Mouse (Mus musculus) heart, embryonic 16.5 days (tissue): ENCODE data around the gene Dapk3. TPM values are rescaled to one million over a fixed set of nuclear protein-coding genes. Genes with fewer than 3 reads are reported as not detected.
"Not testable (repeated sequence)": the region's sequence is repeated elsewhere in the genome, so short reads cannot be mapped to it uniquely, and the experiment has no call there.

Experiments
- ATAC-seq: fragments of 200-750 bp; cut with Nextera tagmentation; replicated peaks from 2 replicates; pipeline ENCODE4 v1.8.0; 2017; ENCODE audit warnings: moderate number of reproducible peaks; ENCODE audit not compliant: insufficient read depth, low FRiP score; ENCODE audit errors: extremely low read depth
- H3K27ac ChIP-seq: fragments of 300-500 bp; sonication (generic); 2 replicates; pipeline ENCODE4 v1.5.1; 2014; ENCODE audit warnings: mild to moderate bottlenecking, low read length, control low read depth, moderate library complexity
- H3K27me3 ChIP-seq: fragments of 300-500 bp; sonication (generic); 2 replicates; pipeline ENCODE4 v1.6.1; 2014; ENCODE audit warnings: low read length, mixed read lengths; ENCODE audit not compliant: control insufficient read depth, insufficient read depth
- H3K36me3 ChIP-seq: fragments of 300-500 bp; sonication (generic); 2 replicates; pipeline ENCODE4 v1.6.1; 2014; ENCODE audit not compliant: control insufficient read depth, insufficient read depth
- H3K4me1 ChIP-seq: fragments of 300-500 bp; sonication (generic); 2 replicates; pipeline ENCODE4 v1.6.1; 2014; ENCODE audit warnings: low read length, mixed read lengths; ENCODE audit not compliant: control insufficient read depth, insufficient read depth
- H3K4me2 ChIP-seq: fragments of 300-500 bp; sonication (generic); 2 replicates; pipeline ENCODE4 v1.6.1; 2014; ENCODE audit warnings: low read depth, mild to moderate bottlenecking, control low read depth, low read length
- H3K4me3 ChIP-seq: fragments of 300-500 bp; sonication (generic); 2 replicates; pipeline ENCODE4 v1.5.1; 2014; ENCODE audit warnings: mild to moderate bottlenecking, control low read depth, low read length
- H3K9ac ChIP-seq: fragments of 300-500 bp; sonication (generic); 2 replicates; pipeline ENCODE4 v1.6.1; 2014; ENCODE audit warnings: low read length, control low read depth
- H3K9me3 ChIP-seq: fragments of 300-500 bp; sonication (generic); replicated peaks from 2 replicates; pipeline ENCODE4 v1.6.1; 2016; ENCODE audit warnings: low read length; ENCODE audit not compliant: control insufficient read depth
- WGBS: fragments of 180-500 bp; shearing (Covaris S2); extraction: QIAGEN DNeasy Blood & Tissue Kit; methylation state at CpG from one replicate; pipeline ENCODE4 v1.1.7; 2014; 5-methylcytosine and 5-hydroxymethylcytosine counted together
- polyA plus RNA-seq: library from polyadenylated mRNA; unstranded; fragments of >200 nt; fragmentation: Nextera tagmentation; extraction: Ambion mirVana; gene quantifications from 2 replicates; pipeline ENCODE4 v1.2.1, GENCODE M21; 2015

Gene Dapk3
- polyA plus RNA-seq, 1 experiment from 2014 or later = 40.2 TPM

DNA sequence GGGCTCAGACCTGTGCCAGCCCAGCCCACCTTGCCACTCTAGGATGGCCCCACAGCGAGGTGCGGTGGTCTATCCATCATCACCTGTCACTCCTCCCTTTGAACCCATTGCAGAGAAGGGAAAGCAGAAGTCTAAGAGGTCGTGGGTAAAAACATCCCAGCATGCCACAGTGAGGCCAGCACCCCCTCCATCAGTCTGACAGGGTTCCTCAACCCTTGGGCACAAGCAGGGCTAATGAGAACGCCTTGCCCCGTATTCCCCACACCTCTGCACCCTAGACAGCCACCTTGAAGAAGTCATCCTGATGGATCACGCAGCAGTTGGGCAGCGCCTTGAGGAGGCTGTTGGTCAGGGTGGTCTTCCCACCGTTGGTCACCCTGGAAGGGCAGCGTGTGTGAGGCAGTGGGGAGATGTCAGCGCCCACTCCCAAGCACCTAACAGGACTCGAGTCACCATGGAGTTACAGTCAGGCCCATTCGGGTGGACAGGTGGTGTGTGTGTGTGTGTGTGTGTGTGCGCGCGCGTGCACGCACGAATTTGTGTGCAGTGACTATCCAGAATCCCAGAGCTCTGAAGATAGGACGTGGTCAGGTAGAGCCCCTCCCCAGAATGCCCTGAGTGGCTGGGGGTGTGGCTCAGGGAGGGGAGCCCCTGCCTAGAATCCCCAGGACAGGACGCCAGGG is 17.9 kb downstream of the Dapk3 start:
- 57% methylated on average over 20 of the region's 20 CpGs for WGBS
- Histone ChIP-seq H3K4me3 (no peak overlapping the region), H3K9ac (peak overlapping the region; percentile 75), H3K27me3 (0 out of 2 replicates have a peak, but pooled peaks cover under 1% of the 10 kb centered on the region), H3K9me3 (no peaks in the 10 kb centered on the region), H3K4me1 (peaks cover 42% of the 10 kb centered on the region), H3K4me2 (peak overlapping the region; percentile 55; the same call in 1 of the 2 replicates), H3K36me3 (no peaks in the 10 kb centered on the region), H3K27ac (peak overlapping the region; percentile 96)
- ATAC-seq = no peak

DNA sequence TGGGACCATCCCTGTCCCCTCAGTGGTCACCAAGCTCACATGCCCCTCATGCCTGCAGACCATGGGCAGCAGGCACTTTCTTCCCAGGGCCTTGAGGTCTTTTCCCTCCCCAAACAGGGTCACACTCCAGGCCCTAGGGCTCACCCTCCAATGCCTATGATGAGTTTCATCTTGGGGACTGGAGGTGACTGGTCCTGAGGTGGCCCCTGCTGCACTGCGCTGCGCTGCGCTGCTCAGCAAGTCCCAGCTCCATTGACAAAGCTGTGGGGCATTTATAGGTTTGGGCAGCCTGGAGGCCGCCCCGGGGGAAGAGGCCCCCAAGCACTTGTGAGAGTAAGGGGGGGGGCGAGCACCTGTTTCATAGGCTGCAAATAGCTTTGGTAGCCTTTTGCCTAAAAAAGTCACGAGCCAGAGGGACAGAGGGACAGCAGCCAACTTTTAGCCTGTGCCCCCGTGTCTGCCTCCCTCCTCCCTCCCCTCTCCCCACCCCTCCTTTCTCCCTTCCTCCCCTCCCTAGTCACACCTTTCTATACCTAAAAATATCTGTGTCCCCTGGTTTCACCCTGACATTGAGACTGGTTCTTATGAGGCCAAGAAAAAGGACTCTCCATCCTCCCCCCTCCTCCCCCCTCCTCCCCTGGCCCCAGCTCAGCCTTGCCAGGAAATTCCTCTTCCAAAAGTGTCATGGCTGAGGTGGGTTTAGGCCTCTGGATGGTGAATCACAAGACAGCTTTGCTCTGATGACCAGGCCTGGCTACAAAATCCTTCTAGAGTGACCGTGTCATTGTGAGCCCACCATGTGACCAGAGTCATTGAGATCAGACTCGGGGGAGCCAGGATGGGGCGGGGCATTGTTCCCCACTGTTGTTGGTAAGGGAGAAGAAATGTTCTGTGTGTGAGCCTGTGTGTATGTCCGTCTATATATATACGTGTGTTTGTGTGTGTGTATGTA is 19.3 kb downstream of the Dapk3 start, which contains the start of gene Nmrk2:
TSS of gene Nmrk2 (minus strand) at position 245 of the 952 bp plus-strand sequence.
- peak within 1 kb of the TSS; percentile 96 for H3K27ac ChIP-seq
- no peaks in the 10 kb centered on the region for H3K36me3 ChIP-seq
- no peaks in the 10 kb centered on the region for H3K9me3 ChIP-seq
- H3K4me3 ChIP-seq = peak within 1 kb of the TSS; percentile 17
- ATAC-seq = peak; percentile 63
- 33% methylated on average over 13 of the region's 13 CpGs for WGBS
- H3K9ac ChIP-seq = peak within 1 kb of the TSS; percentile 75
- peaks cover 42% of the 10 kb centered on the region for H3K4me1 ChIP-seq
- H3K27me3 ChIP-seq = no peaks in the 10 kb centered on the region
- peak within 1 kb of the TSS; percentile 55 for H3K4me2 ChIP-seq

DNA sequence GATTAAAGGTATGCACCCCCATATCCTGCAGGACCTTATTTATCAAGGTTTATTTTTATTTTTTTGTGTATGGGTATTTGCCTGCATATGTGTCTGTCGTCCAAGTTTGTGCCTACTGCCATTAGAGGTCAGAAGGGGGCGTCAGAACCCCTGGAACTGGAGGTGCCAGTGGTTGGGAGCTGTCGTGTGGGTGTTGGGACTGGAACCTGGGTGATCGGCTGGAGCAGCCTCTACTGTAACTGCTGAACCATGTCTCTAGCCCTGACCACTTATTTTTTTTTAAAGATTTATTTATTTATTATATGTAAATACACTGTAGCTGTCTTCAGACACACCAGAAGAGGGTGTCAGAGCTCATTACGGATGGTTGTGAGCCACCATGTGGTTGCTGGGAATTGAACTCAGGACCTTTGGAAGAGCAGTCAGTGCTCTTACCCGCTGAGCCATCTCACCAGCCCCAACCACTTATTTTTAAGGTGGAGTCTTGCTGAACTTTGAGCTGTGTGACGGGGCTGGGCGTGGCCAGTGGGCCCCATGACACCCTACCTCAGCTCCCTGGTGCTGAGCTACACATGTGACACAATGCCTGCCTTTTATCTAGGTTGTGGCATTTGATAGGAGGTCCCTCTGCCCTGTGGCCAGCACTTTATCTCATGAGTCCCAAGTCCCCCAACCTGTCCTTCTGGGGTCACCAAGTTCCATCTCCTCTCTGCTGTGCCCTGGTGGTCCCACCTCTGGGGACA is 20.3 kb downstream of the Dapk3 start:
- Histone ChIP-seq H3K4me3 (no peak overlapping the region), H3K36me3 (no peaks in the 10 kb centered on the region), H3K4me2 (no peak overlapping the region), H3K27ac (peak overlapping the region; percentile 96), H3K4me1 (peaks cover 39% of the 10 kb centered on the region), H3K27me3 (no peaks in the 10 kb centered on the region), H3K9ac (no peak overlapping the region; the same call in 1 of the 2 replicates), H3K9me3 (no peaks in the 10 kb centered on the region)
- no peak for ATAC-seq
- 55% methylated on average over 8 of the region's 8 CpGs for WGBS

DNA sequence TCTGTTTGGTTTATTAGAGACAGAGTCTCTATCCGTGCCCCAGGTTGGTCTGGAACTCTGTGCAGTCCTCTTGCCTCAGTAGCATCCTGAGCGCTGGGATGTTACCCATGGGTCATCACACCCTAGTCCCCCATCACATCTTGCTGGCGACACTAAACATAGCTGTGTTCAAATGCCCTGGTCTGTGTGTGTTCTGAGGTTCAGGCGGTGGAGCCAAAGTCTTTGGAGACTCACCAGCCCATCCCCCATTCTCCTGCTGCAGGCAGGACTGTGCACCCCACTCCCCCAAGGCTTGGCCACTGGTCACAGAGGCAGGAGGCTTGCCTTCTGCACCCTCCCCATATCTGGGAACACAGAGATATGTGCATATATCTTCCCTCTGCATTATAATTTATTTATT is 21.3 kb downstream of the Dapk3 start:
- 52% methylated on average over 4 of the region's 4 CpGs for WGBS
- Histone ChIP-seq H3K4me2 (no peak overlapping the region), H3K27me3 (no peaks in the 10 kb centered on the region), H3K4me1 (peaks cover 33% of the 10 kb centered on the region), H3K9ac (no peak overlapping the region), H3K4me3 (no peak overlapping the region), H3K27ac (peak overlapping the region; percentile 96), H3K36me3 (no peaks in the 10 kb centered on the region), H3K9me3 (no peaks in the 10 kb centered on the region)
- ATAC-seq = no peak

DNA sequence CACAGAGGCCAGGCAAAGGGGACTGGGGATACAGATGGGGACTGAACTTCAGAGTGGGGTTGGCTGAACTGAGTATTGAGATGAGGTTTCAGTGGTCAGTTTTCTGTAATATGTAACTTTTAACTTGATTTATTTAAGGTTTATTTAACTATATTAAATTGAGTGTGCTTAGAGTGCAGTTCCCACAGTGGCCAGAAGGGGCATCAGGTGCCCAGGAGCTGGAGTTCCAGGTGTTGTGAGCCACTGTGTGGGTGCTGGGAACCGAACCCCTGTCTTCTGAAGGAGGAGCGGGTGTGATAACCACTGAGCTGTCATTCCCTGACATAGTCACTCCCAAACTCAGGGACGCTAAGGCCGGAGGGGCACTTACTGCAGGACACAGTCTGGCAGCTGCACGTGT is 27.3 kb downstream of the Dapk3 start:
- no peak for ATAC-seq

DNA sequence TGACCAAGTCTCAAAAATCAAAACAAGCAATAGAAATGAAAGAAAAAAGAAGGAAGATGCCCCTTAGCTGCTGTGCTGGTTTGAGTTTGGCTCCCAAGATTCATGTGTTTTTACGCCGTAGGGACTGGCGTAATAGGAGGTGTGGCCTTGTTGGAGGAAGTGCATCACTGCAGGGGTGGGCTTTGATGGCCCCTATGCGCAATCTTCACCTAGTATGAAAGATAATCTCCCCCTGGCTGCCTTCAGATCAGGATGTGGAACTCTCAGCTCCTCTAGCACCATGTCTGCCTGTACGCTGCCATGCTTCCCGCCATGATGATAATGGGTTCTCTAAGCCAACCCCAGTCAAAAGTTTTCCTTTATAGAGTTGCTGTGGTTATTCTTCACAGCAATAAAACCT is 33.5 kb downstream of the Dapk3 start:
- 88% methylated on average over 6 of the region's 6 CpGs for WGBS
- H3K9me3 ChIP-seq = no peaks in the 10 kb centered on the region
- no peak for ATAC-seq

More for the DNA sequence above, 27.3 kb downstream of the Dapk3 start:
- WGBS = 95% methylated on average over 5 of the region's 5 CpGs
- Histone ChIP-seq H3K9me3 (peaks cover 3% of the 10 kb centered on the region; the same call in 1 of the 2 replicates), H3K4me3 (no peak overlapping the region), H3K27ac (no peak overlapping the region), H3K9ac (no peak overlapping the region), H3K27me3 (no peaks in the 10 kb centered on the region), H3K36me3 (no peaks in the 10 kb centered on the region), H3K4me2 (no peak overlapping the region), H3K4me1 (no peaks in the 10 kb centered on the region)

DNA sequence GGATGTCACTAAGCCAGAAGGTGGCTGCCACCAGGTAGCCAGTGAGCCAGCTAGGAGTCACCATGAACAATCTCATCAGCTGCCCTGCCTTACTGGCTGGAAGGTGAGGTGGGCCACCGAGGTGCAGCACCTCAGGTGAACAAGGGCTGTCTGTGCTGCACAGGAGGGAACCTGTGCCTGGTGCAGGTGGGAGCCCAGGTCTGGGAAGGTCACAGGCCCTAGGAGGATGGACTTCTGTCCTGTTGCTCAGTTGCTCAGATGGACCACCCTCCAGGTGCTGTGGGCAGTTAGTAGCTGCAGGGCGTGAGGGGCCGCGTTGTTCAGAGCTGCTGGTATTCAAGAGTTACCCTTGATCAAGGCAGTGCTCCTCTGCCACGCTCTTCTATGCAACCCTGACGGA is 34.0 kb downstream of the Dapk3 start:
- no peak overlapping the region for H3K9ac ChIP-seq
- H3K9me3 ChIP-seq = no peaks in the 10 kb centered on the region
- H3K4me2 ChIP-seq = no peak overlapping the region
- no peaks in the 10 kb centered on the region for H3K4me1 ChIP-seq
- H3K36me3 ChIP-seq = no peaks in the 10 kb centered on the region
- no peak overlapping the region for H3K27ac ChIP-seq
- no peak for ATAC-seq
- H3K4me3 ChIP-seq = no peak overlapping the region
- H3K27me3 ChIP-seq = no peaks in the 10 kb centered on the region
- 82% methylated on average over 6 of the region's 6 CpGs for WGBS

More for the DNA sequence above, 33.5 kb downstream of the Dapk3 start:
- Histone ChIP-seq H3K27me3 (no peaks in the 10 kb centered on the region), H3K27ac (no peak overlapping the region), H3K4me1 (no peaks in the 10 kb centered on the region), H3K4me3 (no peak overlapping the region), H3K9ac (no peak overlapping the region), H3K4me2 (no peak overlapping the region), H3K36me3 (no peaks in the 10 kb centered on the region)

DNA sequence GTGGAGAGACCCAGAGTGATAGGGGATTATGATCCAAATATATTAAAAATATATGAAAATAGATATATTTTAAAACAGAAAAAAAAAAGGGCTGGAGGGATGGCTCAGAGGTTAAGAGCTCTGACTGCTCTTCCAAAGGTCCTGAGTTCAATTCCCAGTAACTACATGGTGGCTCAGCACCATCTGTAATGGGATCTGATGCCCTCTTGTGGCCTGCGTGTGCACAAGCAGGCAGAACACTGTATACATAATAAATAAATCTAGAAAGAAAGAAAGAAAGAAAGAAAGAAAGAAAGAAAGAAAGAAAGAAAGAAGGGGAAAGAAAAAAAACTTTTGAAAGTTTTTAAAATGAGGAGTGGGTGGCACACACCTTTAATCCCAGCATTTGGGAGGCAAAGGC is 34.5 kb downstream of the Dapk3 start:
- not testable (repeated sequence) for ATAC-seq

More for the DNA sequence above, 34.5 kb downstream of the Dapk3 start:
- H3K9me3 ChIP-seq, H3K4me1 ChIP-seq, H3K27ac ChIP-seq, H3K36me3 ChIP-seq, H3K4me2 ChIP-seq, H3K27me3 ChIP-seq, H3K9ac ChIP-seq, H3K4me3 ChIP-seq: not testable (repeated sequence)
- 4% methylated on average over 1 of the region's 1 CpGs for WGBS
